Mouse (Mus musculus) liver, embryonic 13.5 days (tissue): ENCODE measurements around the gene Tpbpb. TPM values are rescaled to one million over a fixed set of nuclear protein-coding genes. Genes with fewer than 3 reads are reported as not detected.

Source experiments
- polyA plus RNA-seq: library from polyadenylated mRNA; unstranded; fragments of >200 nt; fragmentation: Nextera tagmentation; extraction: Ambion mirVana; gene quantifications from 2 replicates; pipeline ENCODE4 v1.2.1, GENCODE M21; 2015

Gene Tpbpb
- polyA plus RNA-seq, 1 experiment from 2014 or later = not detected

Other genes with a start within 250 kb of the Tpbpb start
- gene BC051665, start 118.5 kb downstream of the Tpbpb start, polyA plus RNA-seq = not detected in 2 replicates
- gene Ctsll3, start 102.0 kb downstream of the Tpbpb start, polyA plus RNA-seq = not detected in 2 replicates
- gene 4930486L24Rik, start 40.4 kb downstream of the Tpbpb start, polyA plus RNA-seq = 0.12 TPM in 1 of 2 replicates, not detected in the other
- 0.14 and 0.16 TPM in 2 replicates for gene Gm49392, start 8.0 kb downstream of the Tpbpb start, polyA plus RNA-seq
- 5.6 and 8.4 TPM in 2 replicates for gene Ctla2b, start 7.4 kb downstream of the Tpbpb start, polyA plus RNA-seq
- not detected in 2 replicates for gene Gm49393, start 30.7 kb upstream of the Tpbpb start, polyA plus RNA-seq
- 2.2 and 3.9 TPM in 2 replicates for gene Gm49391, start 31.7 kb upstream of the Tpbpb start, polyA plus RNA-seq
- gene Ctla2a, start 31.7 kb upstream of the Tpbpb start, polyA plus RNA-seq = 32.7 and 35.5 TPM in 2 replicates
- gene Tpbpa, start 37.1 kb upstream of the Tpbpb start, polyA plus RNA-seq = not detected in 2 replicates
- not detected in 2 replicates for gene Ctsj, start 101.1 kb upstream of the Tpbpb start, polyA plus RNA-seq
- not detected in 2 replicates for gene Ctsq, start 135.8 kb upstream of the Tpbpb start, polyA plus RNA-seq